Mouse (Mus musculus) liver, embryonic 14.5 days (tissue): ENCODE data around the gene Vars.

ENCODE experiments used
- CTCF ChIP-seq: IDR thresholded peaks from 2 replicates; pipeline ENCODE4 v1.5.1; 2016; ENCODE audit warnings: antibody characterized with exemption, low read depth, control low read depth
- EP300 ChIP-seq: IDR thresholded peaks from 2 replicates; pipeline ENCODE4 v1.6.1; 2016; ENCODE audit warnings: antibody characterized with exemption, low read depth

DNA sequence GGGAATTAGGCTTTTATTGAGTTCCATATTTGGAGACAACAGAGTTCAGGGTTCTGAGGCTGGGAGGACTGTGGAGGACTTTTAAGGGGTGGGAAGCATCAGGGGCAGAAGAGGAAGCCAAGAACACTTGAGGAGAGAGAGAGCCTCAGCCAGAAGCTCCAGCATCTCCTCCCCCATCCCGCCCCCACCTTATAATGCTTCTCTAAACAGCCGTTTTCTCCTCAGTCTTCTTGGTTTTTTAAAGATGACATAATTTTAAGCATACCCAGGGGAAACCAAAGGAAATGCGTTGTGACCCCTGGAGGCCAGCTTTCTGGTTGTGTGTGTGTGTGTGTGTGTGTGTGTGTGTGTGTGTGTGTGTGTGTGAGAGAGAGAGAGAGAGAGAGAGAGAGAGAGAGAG is 38.7 kb upstream of the Vars start:
- no peak for TF ChIP-seq CTCF
- no peak for TF ChIP-seq EP300
